Mouse (Mus musculus) mammary gland, adult 2 months (tissue): ENCODE data around the gene Id2. TPM values are rescaled to one million over a fixed set of nuclear protein-coding genes. Genes with fewer than 3 reads are reported as not detected.

Source experiments
- polyA plus RNA-seq: library from polyadenylated mRNA; depleted of rRNA; stranded (reverse); fragments of >200 nt; gene quantifications from 2 replicates; pipeline ENCODE4 v1.2.3, GENCODE M21; 2012; ENCODE audit warnings: low replicate concordance; rRNA removed

The Id2 gene
- 72.4 and 100 TPM in 2 replicates for polyA plus RNA-seq

GRCm38 (mm10) chr12:25097052-25097209 is at the start of gene Id2:
TSS of gene Id2 (minus strand) at chr12:25097140.

Other genes starting within 250 kb of the Id2 start
- gene Kidins220, start 122.2 kb downstream of the Id2 start, polyA plus RNA-seq: 35.6 and 53.8 TPM in 2 replicates